Mouse (Mus musculus) heart, postnatal 0 days (tissue): ENCODE measurements around the gene Ap1m2.

Experiments used
- CTCF ChIP-seq: IDR thresholded peaks from 2 replicates; pipeline ENCODE4 v1.5.1; 2016; ENCODE audit warnings: antibody characterized with exemption, control low read depth, low read depth
- EP300 ChIP-seq: IDR thresholded peaks from 2 replicates; pipeline ENCODE4 v1.6.1; 2016; ENCODE audit warnings: antibody characterized with exemption, low read depth

DNA sequence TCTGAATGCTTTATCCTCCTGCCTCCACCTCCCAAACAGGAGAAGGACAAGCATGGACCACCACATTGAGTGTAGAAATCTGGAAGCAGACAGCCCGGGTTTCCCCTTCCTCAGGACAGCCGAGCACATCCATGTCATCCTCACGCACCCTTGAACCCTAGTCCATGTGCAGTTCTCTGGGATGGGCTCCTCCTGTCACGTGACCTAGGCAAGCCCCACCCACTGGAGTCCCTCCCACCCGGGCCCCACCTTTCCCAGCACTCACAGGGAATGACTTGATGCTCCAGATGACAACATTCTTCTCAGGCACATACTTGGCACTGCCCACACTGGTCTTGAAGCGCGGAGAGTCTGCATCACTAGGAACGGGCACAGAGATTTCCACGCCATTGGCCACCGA lies 13.1 kb downstream of the Ap1m2 start:
- TF ChIP-seq CTCF (no peak), EP300 (no peak)
